Mouse (Mus musculus) neural tube, postnatal 0 days (tissue): ENCODE results near the gene Ap1m2. TPM values are rescaled to one million over a fixed set of nuclear protein-coding genes. Genes with fewer than 3 reads are reported as not detected.

Experiments used
- polyA plus RNA-seq: library from polyadenylated mRNA; unstranded; fragments of >200 nt; fragmentation: Nextera tagmentation; extraction: Ambion mirVana; gene quantifications from 2 replicates; pipeline ENCODE4 v1.2.1, GENCODE M21; 2015

Ap1m2 gene
- polyA plus RNA-seq = 3.5 and 4.4 TPM in 2 replicates

GRCm38 (mm10) chr9:21312134-21312533 is at the start of gene Ap1m2:
Gene Ap1m2 (minus strand): TSS chr9:21312337.

GRCm38 (mm10) chr9:21320619-21321512 is 8.7 kb upstream of the Ap1m2 start, which contains the start of gene Slc44a2:
Gene Slc44a2 (plus strand): TSS chr9:21320698.

GRCm38 (mm10) chr9:21291022-21291787 is 20.9 kb downstream of the Ap1m2 start, which contains the start of gene Cdkn2d:
Gene Cdkn2d (minus strand): TSS chr9:21291407.

GRCm38 (mm10) chr9:21287571-21288402 is 24.4 kb downstream of the Ap1m2 start, which contains the start of gene Kri1:
Gene Kri1 (minus strand): TSS chr9:21287969.

GRCm38 (mm10) chr9:21265000-21265561 is 47.1 kb downstream of the Ap1m2 start, which contains the start of gene Atg4d:
Gene Atg4d (plus strand): TSS chr9:21265293.

GRCm38 (mm10) chr9:21248326-21248725 is 63.8 kb downstream of the Ap1m2 start, which contains the start of gene S1pr5:
Gene S1pr5 (minus strand): TSS chr9:21248443.

Other genes with a start within 250 kb of the Ap1m2 start
- 0.49 and 2.1 TPM in 2 replicates for gene Zglp1, start 245.2 kb downstream of the Ap1m2 start, polyA plus RNA-seq
- 1.1 and 1.2 TPM in 2 replicates for gene Gm49373, start 239.2 kb downstream of the Ap1m2 start, polyA plus RNA-seq
- 86.5 and 102 TPM in 2 replicates for gene Fdx1l, start 238.7 kb downstream of the Ap1m2 start, polyA plus RNA-seq
- 0.35 and 0.42 TPM in 2 replicates for gene Gm38431, start 220.3 kb downstream of the Ap1m2 start, polyA plus RNA-seq
- 16.6 and 21.1 TPM in 2 replicates for gene Raver1, start 220.3 kb downstream of the Ap1m2 start, polyA plus RNA-seq
- gene Tyk2, start 181.1 kb downstream of the Ap1m2 start, polyA plus RNA-seq = 6.5 and 7.0 TPM in 2 replicates
- 152 and 155 TPM in 2 replicates for gene Cdc37, start 162.4 kb downstream of the Ap1m2 start, polyA plus RNA-seq
- gene Pde4a, start 146.6 kb downstream of the Ap1m2 start, polyA plus RNA-seq = 49.6 and 56.9 TPM in 2 replicates
- gene Keap1, start 73.0 kb downstream of the Ap1m2 start, polyA plus RNA-seq = 60.8 and 64.1 TPM in 2 replicates
- 5.5 and 5.9 TPM in 2 replicates for gene S1pr5, start 63.9 kb downstream of the Ap1m2 start, polyA plus RNA-seq
- 41.7 and 48.3 TPM in 2 replicates for gene Atg4d, start 47.0 kb downstream of the Ap1m2 start, polyA plus RNA-seq
- 11.8 and 12.0 TPM in 2 replicates for gene Kri1, start 24.4 kb downstream of the Ap1m2 start, polyA plus RNA-seq
- gene Cdkn2d, start 20.9 kb downstream of the Ap1m2 start, polyA plus RNA-seq = 157 and 165 TPM in 2 replicates
- gene Slc44a2, start 8.4 kb upstream of the Ap1m2 start, polyA plus RNA-seq = 47.3 and 53.9 TPM in 2 replicates
- gene Ilf3, start 55.5 kb upstream of the Ap1m2 start, polyA plus RNA-seq = 156 and 169 TPM in 2 replicates
- 38.6 and 45.7 TPM in 2 replicates for gene Qtrt1, start 99.5 kb upstream of the Ap1m2 start, polyA plus RNA-seq
- 49.8 and 50.1 TPM in 2 replicates for gene Dnm2, start 112.6 kb upstream of the Ap1m2 start, polyA plus RNA-seq
- 59.8 and 64.4 TPM in 2 replicates for gene Tmed1, start 197.9 kb upstream of the Ap1m2 start, polyA plus RNA-seq
- gene AB124611, start 213.8 kb upstream of the Ap1m2 start, polyA plus RNA-seq = 1.2 and 1.6 TPM in 2 replicates
- 24.3 and 30.1 TPM in 2 replicates for gene Carm1, start 234.6 kb upstream of the Ap1m2 start, polyA plus RNA-seq